Mouse (Mus musculus) brain, embryonic 14.5 days (tissue): Measurements from ENCODE around the gene Kcnh1.

Source experiments
- CTCF ChIP-seq: fragments of 200-500 bp; IDR thresholded peaks from 2 replicates; pipeline ENCODE4 v1.5.1; 2012; ENCODE audit warnings: inconsistent platforms, mild to moderate bottlenecking, moderate library complexity, borderline replicate concordance; ENCODE audit not compliant: insufficient read depth, insufficient read length; ENCODE audit errors: extremely low read depth
- POLR2A ChIP-seq: fragments of 200-500 bp; IDR thresholded peaks from 2 replicates; pipeline ENCODE4 v1.6.1; 2012; ENCODE audit warnings: mild to moderate bottlenecking, inconsistent platforms, borderline replicate concordance; ENCODE audit not compliant: poor library complexity, insufficient read depth, insufficient read length, severe bottlenecking; ENCODE audit errors: extremely low read depth

- no peak for TF ChIP-seq POLR2A
- TF ChIP-seq CTCF: no peak
These were observed 324.8 kb downstream of the Kcnh1 start for GRCm38 (mm10) chr1:192515373-192515772.
